Mouse (Mus musculus) neural tube, embryonic 10.5 days (tissue): Measurements from ENCODE around the gene Tcp11l2.

Experiments
- DNase-seq: peaks from one replicate; pipeline ENCODE4 v3.0.0-alpha.2; 2017; ENCODE audit warnings: low spot score; ENCODE audit errors: extremely low spot score

Gene Tcp11l2

DNA sequence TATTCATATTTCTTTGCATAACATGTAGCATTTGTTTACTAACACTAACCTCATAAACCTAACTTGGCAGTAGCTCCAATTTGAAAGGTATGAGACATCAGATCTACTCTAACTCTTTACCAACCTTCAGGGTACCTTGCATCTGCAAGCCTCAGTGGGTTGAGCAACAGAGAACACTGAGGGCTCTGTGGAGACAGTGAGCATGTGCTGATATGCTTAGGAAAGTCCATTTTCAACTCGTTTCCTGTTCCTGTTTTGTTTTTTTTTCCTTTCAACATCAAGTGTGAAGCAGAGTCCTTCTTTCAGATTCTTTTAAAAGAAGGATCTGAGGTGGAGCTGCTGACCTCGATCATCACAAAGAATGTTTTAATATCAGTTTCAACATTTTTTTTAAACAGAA is 20.3 kb upstream of the Tcp11l2 start:
- no peak for DNase-seq

DNA sequence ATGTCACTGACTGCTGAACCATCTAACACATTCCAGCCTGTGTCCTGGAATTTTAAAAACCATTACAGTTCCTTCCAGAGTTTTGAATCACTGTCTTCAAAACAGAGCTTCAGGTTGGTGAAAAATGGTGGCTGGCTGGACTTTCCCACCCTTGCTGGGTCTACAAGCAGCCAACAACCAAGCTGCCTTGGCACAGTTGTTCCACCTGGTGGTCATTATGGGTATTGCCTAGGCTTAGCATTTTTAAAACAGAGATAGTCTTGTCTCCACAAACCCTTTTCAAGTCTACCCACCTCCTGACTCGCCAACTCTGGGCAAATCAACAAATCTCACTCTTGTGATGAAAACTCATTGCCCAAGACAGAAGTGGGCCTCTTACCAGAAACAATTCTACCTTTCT is 17.9 kb upstream of the Tcp11l2 start:
- no peak for DNase-seq

- DNase-seq, result no peak
These were observed 16.4 kb upstream of the Tcp11l2 start for GRCm38 (mm10) chr10:84559986-84560385.

- DNase-seq, result no peak
These were observed 14.3 kb upstream of the Tcp11l2 start for GRCm38 (mm10) chr10:84562121-84562520.

GRCm38 (mm10) chr10:84562567-84563554 is 13.6 kb upstream of the Tcp11l2 start:
- peak; percentile 30 for DNase-seq

GRCm38 (mm10) chr10:84564427-84564826 is 12.0 kb upstream of the Tcp11l2 start:
- no peak for DNase-seq

DNA sequence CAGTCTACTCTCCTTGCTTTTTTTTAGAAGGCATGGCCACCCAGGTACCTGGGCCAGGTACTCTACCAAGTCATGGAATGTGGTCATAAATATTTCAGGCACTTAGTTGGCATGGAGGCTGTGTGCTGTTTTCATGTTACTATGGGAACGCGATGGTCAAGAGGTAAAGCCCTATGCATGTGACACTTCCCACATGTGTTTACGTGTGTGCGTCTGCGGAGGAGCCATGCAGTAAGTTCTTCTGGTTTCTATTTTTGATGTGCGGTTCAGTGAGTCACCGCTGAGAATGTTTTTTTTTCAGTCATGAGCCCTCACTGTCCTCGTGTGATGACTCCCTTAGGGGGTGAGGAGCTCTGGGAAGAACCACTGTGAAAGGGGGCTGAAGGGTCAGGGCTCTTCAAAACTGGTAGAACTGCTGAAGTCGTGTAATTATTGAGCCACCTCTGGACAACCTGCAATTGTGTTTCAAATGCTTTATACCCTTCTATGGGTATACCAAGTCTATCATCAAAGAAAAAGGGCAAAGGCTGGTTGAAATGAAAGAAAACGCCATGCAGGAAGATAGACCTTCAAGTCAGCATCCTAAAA is 5.3 kb upstream of the Tcp11l2 start:
- DNase-seq, result no peak

- no peak for DNase-seq
These were observed 2.6 kb upstream of the Tcp11l2 start for GRCm38 (mm10) chr10:84573671-84574420.

- DNase-seq, result no peak
These were observed 414 bp upstream of the Tcp11l2 start for GRCm38 (mm10) chr10:84576029-84576394.

DNA sequence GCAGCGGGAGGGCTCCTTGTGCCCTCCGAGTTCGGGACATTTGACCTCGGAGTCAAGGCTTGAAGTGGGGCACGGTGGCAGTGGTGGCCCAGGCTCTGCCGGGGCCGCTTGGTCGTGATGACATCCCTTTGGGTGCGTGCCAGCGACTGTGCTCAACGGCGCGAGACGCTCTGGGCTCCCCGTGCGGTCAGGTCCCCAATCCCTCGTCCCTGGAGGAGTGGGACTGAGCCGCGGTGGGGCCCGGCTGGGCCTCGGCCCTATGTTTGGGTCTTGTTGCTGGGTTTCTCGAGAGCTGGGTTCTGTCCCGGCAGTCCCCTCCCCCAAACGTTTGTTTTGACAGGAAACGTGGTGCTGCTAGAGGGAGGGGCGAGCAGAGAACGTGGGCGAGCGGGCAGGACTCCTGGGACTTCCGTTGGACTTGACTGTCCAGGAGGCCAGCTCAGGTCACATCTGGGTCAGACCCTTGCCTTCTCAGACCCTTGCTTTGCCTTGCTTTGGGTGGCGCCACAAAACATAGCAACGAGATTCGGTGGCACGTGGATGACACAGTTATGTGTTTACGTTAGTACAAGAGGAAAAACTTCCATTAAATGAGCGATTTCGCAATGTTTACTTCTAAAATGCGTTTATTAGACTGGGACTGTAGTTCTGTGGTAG is 773 bp downstream of the Tcp11l2 start:
- DNase-seq, result peak; percentile 61

DNA sequence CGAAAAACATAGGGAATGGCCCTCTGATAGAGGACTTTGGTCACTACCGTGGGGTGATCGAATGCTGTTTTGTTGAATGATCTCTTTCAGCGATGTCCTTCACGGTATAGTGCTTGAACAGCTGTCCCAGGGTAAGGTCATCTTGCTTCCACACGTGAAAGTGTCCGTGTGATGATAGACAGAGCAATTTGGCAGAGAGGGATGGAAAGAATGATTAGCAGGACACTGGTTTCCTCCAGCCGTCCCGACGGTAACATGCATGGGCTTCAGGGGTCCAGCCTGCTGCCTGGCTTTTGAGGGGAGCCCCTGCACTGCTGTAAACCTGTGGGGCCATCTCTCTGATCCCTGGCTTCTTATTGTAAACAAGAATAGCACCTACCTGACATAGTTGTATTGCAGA is 2.3 kb downstream of the Tcp11l2 start:
- DNase-seq, result no peak

GRCm38 (mm10) chr10:84579527-84579926 is 3.1 kb downstream of the Tcp11l2 start:
- no peak for DNase-seq

GRCm38 (mm10) chr10:84581191-84581590 is 4.8 kb downstream of the Tcp11l2 start:
- DNase-seq, result no peak

GRCm38 (mm10) chr10:84582236-84582635 is 5.8 kb downstream of the Tcp11l2 start:
- no peak for DNase-seq

DNA sequence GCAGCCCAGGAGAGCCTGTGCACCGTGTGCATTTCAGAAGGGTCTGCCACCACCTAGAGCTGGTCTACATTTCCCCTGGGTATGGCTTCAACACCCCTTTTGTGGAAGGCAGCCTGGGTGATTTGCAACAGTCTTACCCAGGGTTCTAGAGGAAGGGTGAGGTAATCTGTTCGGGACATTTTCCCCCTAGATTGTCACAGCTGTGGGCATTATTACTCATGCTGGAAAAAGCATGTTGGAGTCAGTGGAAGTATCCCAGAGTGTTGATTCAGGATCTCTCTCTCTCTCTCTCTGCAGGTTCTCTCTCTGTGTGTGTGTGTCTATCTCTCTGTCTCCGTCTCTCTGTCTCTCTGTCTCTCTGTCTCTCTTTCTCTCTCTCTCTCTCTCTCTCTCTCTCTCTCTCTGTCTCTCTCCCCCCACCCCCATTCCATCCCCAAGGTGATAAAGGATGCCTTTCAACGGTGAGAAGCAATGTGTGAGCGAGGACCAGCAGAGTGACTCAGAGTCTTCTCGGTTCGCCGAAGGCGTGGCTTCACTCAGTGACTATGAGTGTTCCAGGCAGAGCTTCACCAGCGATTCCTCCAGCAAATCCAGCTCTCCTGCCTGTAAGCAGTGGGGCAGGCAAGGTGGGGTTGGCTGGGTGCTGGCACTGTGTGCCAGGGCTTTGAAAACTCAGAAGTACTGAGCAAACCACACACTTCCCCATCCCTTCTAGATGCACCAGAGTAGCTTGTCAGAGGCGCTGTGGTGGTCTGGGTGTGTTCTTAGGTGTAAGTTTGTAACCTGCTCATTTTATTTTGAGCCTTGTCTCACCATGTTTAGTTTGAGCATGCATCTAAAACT is 8.2 kb downstream of the Tcp11l2 start:
- no peak for DNase-seq

GRCm38 (mm10) chr10:84585294-84585650 is 8.8 kb downstream of the Tcp11l2 start:
- DNase-seq, result no peak

DNA sequence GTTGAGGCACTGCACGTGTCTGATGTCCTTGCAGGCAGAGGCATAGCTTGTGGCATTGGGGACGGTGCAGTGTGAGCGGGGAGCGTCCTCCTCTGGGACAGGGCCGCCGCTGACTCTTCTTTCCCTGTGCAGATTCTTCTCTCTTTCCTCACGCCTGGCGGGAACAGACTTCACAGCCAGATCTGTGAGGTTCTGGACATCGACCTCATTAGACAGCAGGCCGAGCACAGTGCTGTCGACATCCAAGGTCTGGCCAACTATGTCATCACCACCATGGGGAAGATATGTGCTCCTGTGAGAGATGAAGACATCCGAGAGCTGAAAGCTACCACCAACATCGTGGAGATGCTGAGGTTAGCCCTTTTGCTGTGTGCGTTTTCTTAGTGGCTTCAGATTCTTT is 14.5 kb downstream of the Tcp11l2 start:
- DNase-seq, result no peak

DNA sequence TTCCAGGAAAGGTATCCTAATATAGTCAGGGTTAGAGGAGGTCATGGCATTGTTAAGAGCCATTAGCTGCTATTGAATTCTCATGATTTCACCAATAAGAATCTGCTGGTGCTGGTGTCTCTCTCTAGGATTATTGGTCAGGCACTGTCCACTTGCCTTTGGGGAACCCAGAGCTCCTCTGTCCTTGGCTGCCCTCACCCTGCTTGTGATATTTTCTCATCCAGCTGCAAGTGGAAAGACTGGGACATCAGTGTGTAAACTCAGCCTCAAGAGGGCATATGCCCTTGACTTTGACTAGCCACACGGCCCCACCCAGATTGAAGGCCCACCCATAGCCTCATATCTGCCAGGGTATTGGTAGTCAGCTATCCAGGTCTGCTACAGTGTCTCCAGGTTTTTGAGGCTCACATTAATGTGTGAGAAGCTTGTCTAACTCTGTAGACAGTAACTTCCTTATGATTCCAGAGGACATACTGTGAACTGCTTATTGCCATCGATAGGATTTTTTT is 15.3 kb downstream of the Tcp11l2 start:
- DNase-seq, result no peak

GRCm38 (mm10) chr10:84592745-84593144 is 16.3 kb downstream of the Tcp11l2 start:
- no peak for DNase-seq

- DNase-seq, result no peak
These were observed 20.8 kb downstream of the Tcp11l2 start for GRCm38 (mm10) chr10:84597127-84597785.
